Mouse (Mus musculus) neural tube, embryonic 11.5 days (tissue): ENCODE measurements at regions not wholly inside any gene's neighbourhood (a gene's known extent, or its start where the extent isn't known, plus 50 kb on each side); places are given as distances from the start of the nearest gene placed in this dataset.

ENCODE experiments used
- ATAC-seq: fragments of 200-750 bp; cut with Nextera tagmentation; 2 replicates; pipeline ENCODE4 v1.8.0; 2017; ENCODE audit warnings: moderate number of reproducible peaks, mild to moderate bottlenecking, moderate TSS enrichment, moderate library complexity; ENCODE audit not compliant: insufficient read depth, low FRiP score, low TSS enrichment
- DNase-seq: peaks from one replicate; pipeline ENCODE4 v3.0.0-alpha.2; 2015; ENCODE audit warnings: low spot score
- H3K27ac ChIP-seq: fragments of 300-500 bp; sonication (generic); 2 replicates; pipeline ENCODE4 v1.5.1; 2014; ENCODE audit warnings: low read depth, mild to moderate bottlenecking, low read length
- H3K27me3 ChIP-seq: fragments of 300-500 bp; sonication (generic); 2 replicates; pipeline ENCODE4 v1.6.1; 2014; ENCODE audit warnings: mild to moderate bottlenecking, low read length, mixed read lengths; ENCODE audit not compliant: control insufficient read depth, insufficient read depth
- H3K36me3 ChIP-seq: fragments of 300-500 bp; sonication (generic); 2 replicates; pipeline ENCODE4 v1.6.1; 2014; ENCODE audit warnings: mild to moderate bottlenecking, low read length, moderate library complexity, mixed read lengths; ENCODE audit not compliant: control insufficient read depth, insufficient read depth
- H3K4me1 ChIP-seq: fragments of 300-500 bp; sonication (generic); 2 replicates; pipeline ENCODE4 v1.6.1; 2014; ENCODE audit warnings: low read length, mixed read lengths; ENCODE audit not compliant: control insufficient read depth, insufficient read depth
- H3K4me2 ChIP-seq: fragments of 300-500 bp; sonication (generic); 2 replicates; pipeline ENCODE4 v1.6.1; 2014; ENCODE audit warnings: low read depth, mild to moderate bottlenecking, moderate library complexity
- H3K4me3 ChIP-seq: fragments of 300-500 bp; sonication (generic); 2 replicates; pipeline ENCODE4 v1.5.1; 2014; ENCODE audit warnings: low read depth, low read length
- H3K9ac ChIP-seq: fragments of 300-500 bp; sonication (generic); 2 replicates; pipeline ENCODE4 v1.6.1; 2014; ENCODE audit warnings: mild to moderate bottlenecking, low read length
- H3K9me3 ChIP-seq: fragments of 300-500 bp; sonication (generic); 2 replicates; pipeline ENCODE4 v1.6.1; 2016; ENCODE audit warnings: low read length; ENCODE audit not compliant: control insufficient read depth
- WGBS: fragments of 180-500 bp; shearing (Covaris S2); extraction: QIAGEN DNeasy Blood & Tissue Kit; methylation state at CpG from one replicate; pipeline ENCODE4 v1.1.7; 2014; 5-methylcytosine and 5-hydroxymethylcytosine counted together

- H3K4me1 ChIP-seq: no peaks in the 10 kb centered on the region; the same call in 1 of the 2 replicates
- H3K27ac ChIP-seq: no peak overlapping the region
- no peak for DNase-seq
- WGBS: 72% methylated on average over 12 of the region's 12 CpGs
- H3K9ac ChIP-seq: no peak overlapping the region
- H3K4me3 ChIP-seq: no peak overlapping the region
- H3K36me3 ChIP-seq: no peaks in the 10 kb centered on the region
- peak; percentile 48; the same call in 1 of the 2 replicates for ATAC-seq
- no peak overlapping the region for H3K4me2 ChIP-seq
- H3K9me3 ChIP-seq: no peaks in the 10 kb centered on the region
- no peaks in the 10 kb centered on the region for H3K27me3 ChIP-seq
These were observed 85.0 kb upstream of the Pld5 start for GRCm38 (mm10) chr1:176359992-176360724.

- DNase-seq (peak; percentile 53), ATAC-seq (peak; percentile 85)
- H3K4me2 ChIP-seq: no peak overlapping the region
- 63% methylated on average over 12 of the region's 12 CpGs for WGBS
- H3K27ac ChIP-seq: 0 out of 2 replicates have a peak overlapping the region, but pooled peaks have one; percentile 8
- no peak overlapping the region; the same call in 1 of the 2 replicates for H3K9ac ChIP-seq
- H3K9me3 ChIP-seq: no peaks in the 10 kb centered on the region
- H3K36me3 ChIP-seq: no peaks in the 10 kb centered on the region
- H3K4me3 ChIP-seq: no peak overlapping the region
- H3K27me3 ChIP-seq: no peaks in the 10 kb centered on the region
- no peaks in the 10 kb centered on the region; the same call in 1 of the 2 replicates for H3K4me1 ChIP-seq
These were observed 80.2 kb upstream of the Pld5 start for GRCm38 (mm10) chr1:176355342-176355741.

GRCm38 (mm10) chr1:176354898-176355297 is 79.8 kb upstream of the Pld5 start:
- Histone ChIP-seq H3K9ac (no peak overlapping the region), H3K4me2 (no peak overlapping the region), H3K27ac (no peak overlapping the region), H3K36me3 (no peaks in the 10 kb centered on the region), H3K27me3 (no peaks in the 10 kb centered on the region), H3K4me1 (no peaks in the 10 kb centered on the region; the same call in 1 of the 2 replicates), H3K4me3 (no peak overlapping the region), H3K9me3 (no peaks in the 10 kb centered on the region)
- DNase-seq: no peak
- no peak for ATAC-seq
- WGBS: 35% methylated on average over 1 of the region's 1 CpGs

DNA sequence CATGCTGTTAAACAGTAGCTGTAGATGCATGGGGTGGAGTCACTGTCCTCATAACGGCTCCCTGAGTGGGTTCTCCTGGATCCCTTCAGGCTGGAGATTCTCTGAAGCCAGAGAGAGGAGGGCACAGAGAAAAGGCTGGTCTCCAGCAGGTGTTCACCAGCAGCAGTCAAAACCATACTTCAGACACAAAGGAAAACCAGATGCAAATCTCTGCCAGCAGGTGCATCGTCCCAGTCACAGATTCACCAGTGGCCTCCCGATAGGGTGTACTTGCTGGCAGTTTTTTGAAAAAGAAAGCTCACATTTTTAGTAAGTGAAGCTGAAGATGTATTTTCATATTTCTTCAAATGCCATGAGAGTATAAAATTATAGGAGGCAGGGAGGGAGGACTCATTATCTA is 77.6 kb upstream of the Pld5 start:
- Histone ChIP-seq H3K27me3 (no peaks in the 10 kb centered on the region), H3K36me3 (no peaks in the 10 kb centered on the region), H3K4me3 (no peak overlapping the region), H3K27ac (no peak overlapping the region), H3K9me3 (no peaks in the 10 kb centered on the region), H3K9ac (no peak overlapping the region), H3K4me2 (no peak overlapping the region), H3K4me1 (no peaks in the 10 kb centered on the region; the same call in 1 of the 2 replicates)
- DNase-seq (no peak), ATAC-seq (no peak)
- WGBS: 68% methylated on average over 3 of the region's 3 CpGs

GRCm38 (mm10) chr1:176349909-176350495 is 74.9 kb upstream of the Pld5 start:
- Histone ChIP-seq H3K4me3 (no peak overlapping the region), H3K27ac (no peak overlapping the region), H3K27me3 (no peaks in the 10 kb centered on the region), H3K36me3 (no peaks in the 10 kb centered on the region), H3K4me1 (no peaks in the 10 kb centered on the region), H3K4me2 (no peak overlapping the region), H3K9me3 (no peaks in the 10 kb centered on the region), H3K9ac (no peak overlapping the region)
- WGBS: 62% methylated on average over 2 of the region's 2 CpGs
- ATAC-seq (no peak), DNase-seq (no peak)

DNA sequence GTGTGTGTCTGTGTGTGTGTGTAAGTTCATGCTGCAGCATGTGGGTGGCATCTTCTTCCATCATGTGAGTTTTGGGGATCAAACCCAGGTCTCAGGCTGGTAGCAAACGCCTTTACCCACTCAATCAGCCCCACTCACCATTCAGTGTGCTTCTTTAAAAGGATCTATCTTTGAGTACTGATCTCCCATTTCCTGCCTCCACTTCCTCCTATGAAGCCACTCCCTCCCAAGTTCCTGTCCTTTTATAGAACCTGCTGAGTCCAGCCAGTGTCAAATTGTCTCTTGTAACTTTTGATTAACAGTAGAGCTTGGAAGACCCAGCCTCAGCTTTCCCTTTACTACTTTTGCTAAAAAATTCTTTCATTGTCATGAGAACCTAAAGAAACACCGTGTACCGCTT is 73.0 kb upstream of the Pld5 start:
- ATAC-seq: no peak
- DNase-seq: no peak
- no peak overlapping the region for H3K9ac ChIP-seq
- no peak overlapping the region for H3K4me2 ChIP-seq
- H3K36me3 ChIP-seq: no peaks in the 10 kb centered on the region
- no peaks in the 10 kb centered on the region for H3K4me1 ChIP-seq
- 84% methylated on average over 3 of the region's 3 CpGs for WGBS
- no peaks in the 10 kb centered on the region for H3K9me3 ChIP-seq
- H3K4me3 ChIP-seq: no peak overlapping the region
- H3K27me3 ChIP-seq: no peaks in the 10 kb centered on the region
- no peak overlapping the region for H3K27ac ChIP-seq

DNA sequence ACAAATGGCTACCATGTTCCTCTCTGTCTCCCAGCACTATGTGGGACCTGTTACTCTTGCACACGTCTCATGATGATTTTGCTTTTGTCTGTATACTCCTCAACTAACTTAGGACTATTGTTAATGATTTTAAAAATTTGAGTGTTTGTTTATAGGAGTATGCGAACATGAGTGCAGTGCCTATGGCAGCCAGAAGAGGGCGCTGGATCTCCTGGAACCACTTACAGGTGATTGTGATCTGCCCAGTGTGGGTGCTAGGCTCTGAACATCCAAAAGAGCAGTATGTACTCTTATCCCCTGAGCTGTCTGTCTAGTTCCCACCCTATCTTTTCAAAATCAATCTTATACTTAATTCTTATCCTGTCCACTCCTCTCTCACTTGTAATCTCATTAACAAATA is 56.2 kb upstream of the Pld5 start:
- no peaks in the 10 kb centered on the region for H3K4me1 ChIP-seq
- no peak overlapping the region for H3K9ac ChIP-seq
- no peak for ATAC-seq
- no peaks in the 10 kb centered on the region for H3K36me3 ChIP-seq
- DNase-seq: no peak
- 65% methylated on average over 3 of the region's 3 CpGs for WGBS
- no peaks in the 10 kb centered on the region for H3K27me3 ChIP-seq
- no peak overlapping the region for H3K27ac ChIP-seq
- H3K4me2 ChIP-seq: no peak overlapping the region
- H3K4me3 ChIP-seq: no peak overlapping the region
- no peaks in the 10 kb centered on the region for H3K9me3 ChIP-seq
